Mouse (Mus musculus) B cell, adult 62 days (primary cell): ENCODE measurements around the gene Nrg4. TPM values are rescaled to one million over a fixed set of nuclear protein-coding genes. Genes with fewer than 3 reads are reported as not detected.

Experiments used
- total RNA-seq: library from RNA; stranded (reverse); gene quantifications from 4 replicates; pipeline ENCODE4 v1.2.4, GENCODE M21; 2023

Nrg4 gene
- total RNA-seq: 0.33 to 0.98 TPM (median 0.81 TPM) in 3 of 4 replicates, not detected in the other

GRCm38 (mm10) chr9:55326515-55327233 is at the start of gene Nrg4, which contains the start of gene Tmem266:
TSS of gene Nrg4 (minus strand) at chr9:55326844.
TSS of gene Tmem266 (plus strand) at chr9:55326913.

GRCm38 (mm10) chr9:55208790-55209481 is 117.7 kb downstream of the Nrg4 start, which contains the start of gene Fbxo22:
TSS of gene Fbxo22 (plus strand) at chr9:55208925.

Other genes with a start within 250 kb of the Nrg4 start
- 27.8 to 34.3 TPM (median 31.9 TPM) in 4 replicates for gene Ube2q2, start 178.0 kb downstream of the Nrg4 start, total RNA-seq
- 43.6 to 51.0 TPM (median 46.4 TPM) in 4 replicates for gene Fbxo22, start 117.9 kb downstream of the Nrg4 start, total RNA-seq
- not detected in 4 replicates for gene Tmem266, start 69 bp upstream of the Nrg4 start, total RNA-seq
- gene Etfa, start 185.4 kb upstream of the Nrg4 start, total RNA-seq: 37.5 to 44.3 TPM (median 39.5 TPM) in 4 replicates
- gene Isl2, start 211.8 kb upstream of the Nrg4 start, total RNA-seq: not detected in 4 replicates